8 mouse cellular contexts compared by ENCODE assay signal in the genomic region with DNA sequence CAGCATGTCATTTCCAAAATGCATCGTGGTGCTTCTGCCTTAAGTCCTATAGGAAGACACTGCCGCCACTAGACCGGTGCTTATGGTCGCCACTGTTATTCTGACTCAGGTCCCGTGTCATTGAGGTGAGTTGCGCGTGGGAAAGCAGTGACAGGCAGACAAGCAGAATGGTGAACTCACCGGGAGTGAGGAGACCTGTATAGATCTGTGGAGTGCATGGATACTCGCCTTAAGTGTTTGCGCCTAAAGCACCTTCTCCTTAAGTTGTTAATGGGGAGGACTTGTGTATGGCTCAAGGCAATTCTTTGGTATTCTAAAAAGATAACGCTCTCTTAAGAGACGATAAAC. TPM values are rescaled to one million over a fixed set of nuclear protein-coding genes. Genes with fewer than 3 reads are reported as not detected.
DNase-seq lines count a peak whose midpoint lies in the region; ATAC-seq and TF ChIP-seq lines count a peak whose summit lies in the region.

No protein-coding gene starts in this region.

- peak overlapping the region; percentile 93 for H3K27ac ChIP-seq in layer of hippocampus, adult 2 months
- peak overlapping the region; percentile 88 for H3K27ac ChIP-seq in embryonic facial prominence, embryonic 10.5 days (replicated peaks)
- H3K27ac ChIP-seq in hindbrain, embryonic 16.5 days (ENCODE audit: low read depth, low read length) = peak overlapping the region; percentile 91
- peak overlapping the region; percentile 83 for H3K27ac ChIP-seq in midbrain, postnatal 0 days (ENCODE audit: low read depth, low read length)

- no peak for TF ChIP-seq CTCF in layer of hippocampus, adult 2 months (conservative IDR thresholded peaks at IDR 0.05)
- no peak for TF ChIP-seq CTCF in midbrain, postnatal 0 days (IDR thresholded peaks at IDR 0.05)

- H3K4me3 ChIP-seq in layer of hippocampus, adult 2 months = peak overlapping the region; percentile 75
- peak overlapping the region; percentile 80 for H3K4me3 ChIP-seq in embryonic facial prominence, embryonic 10.5 days
- peak overlapping the region; percentile 92 for H3K4me3 ChIP-seq in hindbrain, embryonic 16.5 days (ENCODE audit: low read length)
- peak overlapping the region; percentile 70 for H3K4me3 ChIP-seq in midbrain, postnatal 0 days (ENCODE audit: low read depth, low read length)

- peak overlapping the region; percentile 88 for H3K4me2 ChIP-seq in hindbrain, embryonic 16.5 days (ENCODE audit: low read length)
- H3K4me2 ChIP-seq in midbrain, postnatal 0 days (ENCODE audit: low read depth, low read length, poor library complexity, severe bottlenecking) = peak overlapping the region; percentile 78

- no peak for ATAC-seq in hindbrain, embryonic 16.5 days
- ATAC-seq in midbrain, postnatal 0 days (ENCODE audit: low FRiP score) = no peak

- WGBS in embryonic facial prominence, embryonic 10.5 days = 7% methylated on average over 12 of the region's 12 CpGs
- 7% methylated on average over 12 of the region's 12 CpGs for WGBS in hindbrain, embryonic 16.5 days
- WGBS in midbrain, postnatal 0 days = 6% methylated on average over 12 of the region's 12 CpGs

- peaks cover 14% of the 10 kb centered on the region for H3K4me1 ChIP-seq in embryonic facial prominence, embryonic 10.5 days
- peaks cover 10% of the 10 kb centered on the region for H3K4me1 ChIP-seq in hindbrain, embryonic 16.5 days (ENCODE audit: control insufficient read depth, insufficient read depth, low read depth, low read length)
- H3K4me1 ChIP-seq in midbrain, postnatal 0 days (ENCODE audit: insufficient read depth, low read length) = no peaks in the 10 kb centered on the region

- peaks cover 7% of the 10 kb centered on the region; the same call in 1 of the 2 replicates for H3K9me3 ChIP-seq in embryonic facial prominence, embryonic 10.5 days
- H3K9me3 ChIP-seq in hindbrain, embryonic 16.5 days (ENCODE audit: control insufficient read depth, low read length) = no peaks in the 10 kb centered on the region
- H3K9me3 ChIP-seq in midbrain, postnatal 0 days (ENCODE audit: low read length) = no peaks in the 10 kb centered on the region

- DNase-seq in layer of hippocampus, adult 2 months (ENCODE audit: low spot score in 2 of 2) = no peak
- no peak for DNase-seq in layer of hippocampus, postnatal 25 days (ENCODE audit: extremely low spot score in 1 of 2, low spot score in 1 of 2)
- DNase-seq in embryonic facial prominence, embryonic 10.5 days (ENCODE audit: low spot score) = no peak
- DNase-seq in midbrain, postnatal 0 days (ENCODE audit: low spot score) = no peak
- DNase-seq in urinary bladder, postnatal 10 days (ENCODE audit: low spot score) = no peak
- no peak for DNase-seq in cerebellum, adult 11-12 months
- DNase-seq in cerebellum, postnatal 25 days = no peak

- H3K9ac ChIP-seq in hindbrain, embryonic 16.5 days (ENCODE audit: low read depth, low read length) = peak overlapping the region; percentile 87
- peak overlapping the region; percentile 74 for H3K9ac ChIP-seq in midbrain, postnatal 0 days (replicated peaks; ENCODE audit: low read length, poor library complexity, severe bottlenecking)

- H3K27me3 ChIP-seq in embryonic facial prominence, embryonic 10.5 days (replicated peaks; ENCODE audit: low read depth, poor library complexity, severe bottlenecking) = no peaks in the 10 kb centered on the region
- no peaks in the 10 kb centered on the region for H3K27me3 ChIP-seq in hindbrain, embryonic 16.5 days (replicated peaks; ENCODE audit: control insufficient read depth, insufficient read depth, low read length)
- no peaks in the 10 kb centered on the region for H3K27me3 ChIP-seq in midbrain, postnatal 0 days (ENCODE audit: insufficient read depth, low read length)

- H3K36me3 ChIP-seq in embryonic facial prominence, embryonic 10.5 days (replicated peaks) = peaks cover 8% of the 10 kb centered on the region; the same call in 1 of the 2 replicates
- H3K36me3 ChIP-seq in hindbrain, embryonic 16.5 days (ENCODE audit: control insufficient read depth, insufficient read depth, low read length) = no peaks in the 10 kb centered on the region
- no peaks in the 10 kb centered on the region for H3K36me3 ChIP-seq in midbrain, postnatal 0 days (ENCODE audit: insufficient read depth, low read length)

RNA-seq across cellular contexts. Expression of gene Nek1, which starts 0.6 kb away (rescaled TPM):
- total RNA-seq in layer of hippocampus, adult 2 months (2021) = 10 to 100 TPM; 24.5 to 30.5 TPM
- total RNA-seq in layer of hippocampus, postnatal 25 days (2021) = 10 to 100 TPM; 21.1 to 27.4 TPM
- 20.4 and 21.1 TPM in 2 replicates for polyA plus RNA-seq in embryonic facial prominence, embryonic 10.5 days (2016; fragmentation: Nextera tagmentation; extraction: Ambion mirVana)
- polyA plus RNA-seq in hindbrain, embryonic 16.5 days (2015; fragmentation: Nextera tagmentation; extraction: Ambion mirVana) = 26.4 and 30.3 TPM in 2 replicates
- 15.0 and 17.5 TPM in 2 replicates for total RNA-seq in midbrain, postnatal 0 days (2014; rRNA removed)
- 22.0 and 22.4 TPM in 2 replicates for polyA plus RNA-seq in midbrain, postnatal 0 days (2015; fragmentation: Nextera tagmentation; extraction: Ambion mirVana)

RNA-seq across cellular contexts. Expression of gene Clcn3, which starts 10.5 kb away (rescaled TPM):
- total RNA-seq in layer of hippocampus, adult 2 months (2021) = 100 to 1,000 TPM; 121 to 123 TPM
- total RNA-seq in layer of hippocampus, postnatal 25 days (2021) = 100 to 1,000 TPM; 123 to 124 TPM
- 17.8 and 19.2 TPM in 2 replicates for polyA plus RNA-seq in embryonic facial prominence, embryonic 10.5 days (2016; fragmentation: Nextera tagmentation; extraction: Ambion mirVana)
- polyA plus RNA-seq in hindbrain, embryonic 16.5 days (2015; fragmentation: Nextera tagmentation; extraction: Ambion mirVana) = 79.0 and 79.5 TPM in 2 replicates
- 96.5 and 121 TPM in 2 replicates for total RNA-seq in midbrain, postnatal 0 days (2014; rRNA removed)
- polyA plus RNA-seq in midbrain, postnatal 0 days (2015; fragmentation: Nextera tagmentation; extraction: Ambion mirVana) = 78.8 and 79.5 TPM in 2 replicates
